Mouse (Mus musculus) lung, embryonic 14.5 days (tissue): ENCODE measurements at regions not wholly inside any gene's neighbourhood (a gene's known extent, or its start where the extent isn't known, plus 50 kb on each side); places are given as distances from the start of the nearest gene placed in this dataset.

ENCODE experiments used
- ATAC-seq: fragments of 200-750 bp; cut with Nextera tagmentation; 2 replicates; pipeline ENCODE4 v1.8.0; 2017; ENCODE audit warnings: mild to moderate bottlenecking, moderate TSS enrichment, moderate library complexity; ENCODE audit not compliant: insufficient read depth
- DNase-seq: peaks from one replicate; pipeline ENCODE4 v3.0.0-alpha.2; 2015
- H3K27ac ChIP-seq: fragments of 300-500 bp; sonication (generic); 2 replicates; pipeline ENCODE4 v1.5.1; 2014; ENCODE audit warnings: low read depth, mild to moderate bottlenecking, moderate library complexity
- H3K27me3 ChIP-seq: fragments of 300-500 bp; sonication (generic); 2 replicates; pipeline ENCODE4 v1.6.1; 2014; ENCODE audit warnings: low read length, control low read depth; ENCODE audit not compliant: insufficient read depth
- H3K36me3 ChIP-seq: fragments of 300-500 bp; sonication (generic); 2 replicates; pipeline ENCODE4 v1.6.1; 2014; ENCODE audit warnings: control low read depth; ENCODE audit not compliant: insufficient read depth
- H3K4me1 ChIP-seq: fragments of 300-500 bp; sonication (generic); 2 replicates; pipeline ENCODE4 v1.6.1; 2014; ENCODE audit warnings: antibody characterized with exemption, control low read depth; ENCODE audit not compliant: insufficient read depth
- H3K4me2 ChIP-seq: fragments of 300-500 bp; sonication (generic); 2 replicates; pipeline ENCODE4 v1.6.1; 2014; ENCODE audit warnings: mild to moderate bottlenecking
- H3K4me3 ChIP-seq: fragments of 300-500 bp; sonication (generic); 2 replicates; pipeline ENCODE4 v1.5.1; 2014; ENCODE audit warnings: low read depth, low read length
- H3K9ac ChIP-seq: fragments of 300-500 bp; sonication (generic); 2 replicates; pipeline ENCODE4 v1.6.1; 2014
- H3K9me3 ChIP-seq: fragments of 300-500 bp; sonication (generic); 2 replicates; pipeline ENCODE4 v1.6.1; 2016; ENCODE audit warnings: low read depth, low read length, control low read depth
- CTCF ChIP-seq: IDR thresholded peaks from 2 replicates; pipeline ENCODE4 v1.5.1; 2016; ENCODE audit warnings: antibody characterized with exemption, low read depth
- WGBS: fragments of 180-500 bp; shearing (Covaris S2); extraction: QIAGEN DNeasy Blood & Tissue Kit; methylation state at CpG from one replicate; pipeline ENCODE4 v1.1.7; 2014; 5-methylcytosine and 5-hydroxymethylcytosine counted together

GRCm38 (mm10) chr1:127098871-127099420 is 105.9 kb upstream of the Mgat5 start:
- Histone ChIP-seq H3K4me1 (no peaks in the 10 kb centered on the region), H3K9ac (no peak overlapping the region), H3K9me3 (no peaks in the 10 kb centered on the region), H3K27me3 (no peaks in the 10 kb centered on the region), H3K36me3 (no peaks in the 10 kb centered on the region), H3K4me2 (no peak overlapping the region), H3K27ac (no peak overlapping the region), H3K4me3 (no peak overlapping the region)
- ATAC-seq (no peak), DNase-seq (no peak)
- no peak for TF ChIP-seq CTCF

GRCm38 (mm10) chr1:127087616-127088015 is 117.2 kb upstream of the Mgat5 start:
- DNase-seq (no peak), ATAC-seq (no peak)
- no peaks in the 10 kb centered on the region for H3K36me3 ChIP-seq
- H3K27ac ChIP-seq, result no peak overlapping the region
- TF ChIP-seq CTCF, result no peak
- no peak overlapping the region for H3K9ac ChIP-seq
- no peaks in the 10 kb centered on the region for H3K9me3 ChIP-seq
- no peak overlapping the region for H3K4me3 ChIP-seq
- no peaks in the 10 kb centered on the region for H3K4me1 ChIP-seq
- no peaks in the 10 kb centered on the region for H3K27me3 ChIP-seq
- H3K4me2 ChIP-seq, result no peak overlapping the region

- no peaks in the 10 kb centered on the region for H3K9me3 ChIP-seq
- H3K4me1 ChIP-seq, result no peaks in the 10 kb centered on the region
- no peaks in the 10 kb centered on the region for H3K36me3 ChIP-seq
- DNase-seq, result no peak
- 67% methylated on average over 4 of the region's 4 CpGs for WGBS
- H3K4me2 ChIP-seq, result no peak overlapping the region
- no peak overlapping the region for H3K27ac ChIP-seq
- no peaks in the 10 kb centered on the region for H3K27me3 ChIP-seq
- TF ChIP-seq CTCF, result no peak
- no peak overlapping the region for H3K9ac ChIP-seq
- ATAC-seq, result no peak
- no peak overlapping the region for H3K4me3 ChIP-seq
Observed at GRCm38 (mm10) chr1:127085988-127086387, 118.8 kb upstream of the Mgat5 start.

GRCm38 (mm10) chr1:127083761-127084308 is 121.0 kb upstream of the Mgat5 start:
- Histone ChIP-seq H3K4me3 (no peak overlapping the region), H3K9me3 (no peaks in the 10 kb centered on the region), H3K4me2 (no peak overlapping the region), H3K9ac (no peak overlapping the region), H3K4me1 (no peaks in the 10 kb centered on the region), H3K27me3 (no peaks in the 10 kb centered on the region), H3K36me3 (no peaks in the 10 kb centered on the region), H3K27ac (no peak overlapping the region)
- 40% methylated on average over 3 of the region's 3 CpGs for WGBS
- no peak for TF ChIP-seq CTCF
- DNase-seq (no peak), ATAC-seq (no peak)

- no peak overlapping the region for H3K27ac ChIP-seq
- H3K4me3 ChIP-seq, result no peak overlapping the region
- TF ChIP-seq CTCF, result no peak
- H3K4me2 ChIP-seq, result no peak overlapping the region
- no peak overlapping the region for H3K9ac ChIP-seq
- WGBS, result 67% methylated on average over 4 of the region's 4 CpGs
- no peaks in the 10 kb centered on the region for H3K9me3 ChIP-seq
- DNase-seq, result no peak
- no peaks in the 10 kb centered on the region for H3K36me3 ChIP-seq
- H3K27me3 ChIP-seq, result no peaks in the 10 kb centered on the region
- ATAC-seq, result no peak
- no peaks in the 10 kb centered on the region for H3K4me1 ChIP-seq
Observed at GRCm38 (mm10) chr1:127079012-127079411, 125.8 kb upstream of the Mgat5 start.

GRCm38 (mm10) chr1:127062430-127062829 is 142.4 kb upstream of the Mgat5 start:
- 65% methylated on average over 2 of the region's 2 CpGs for WGBS
- no peaks in the 10 kb centered on the region for H3K9me3 ChIP-seq
- no peaks in the 10 kb centered on the region for H3K36me3 ChIP-seq
- ATAC-seq (no peak), DNase-seq (no peak)
- no peak overlapping the region for H3K27ac ChIP-seq
- H3K27me3 ChIP-seq, result no peaks in the 10 kb centered on the region
- no peak overlapping the region for H3K9ac ChIP-seq
- TF ChIP-seq CTCF, result no peak
- H3K4me1 ChIP-seq, result no peaks in the 10 kb centered on the region
- H3K4me2 ChIP-seq, result no peak overlapping the region
- no peak overlapping the region for H3K4me3 ChIP-seq

GRCm38 (mm10) chr1:127045711-127046420 is 158.9 kb upstream of the Mgat5 start:
- no peak overlapping the region for H3K9ac ChIP-seq
- no peak for TF ChIP-seq CTCF
- no peaks in the 10 kb centered on the region for H3K9me3 ChIP-seq
- no peaks in the 10 kb centered on the region for H3K27me3 ChIP-seq
- WGBS, result 75% methylated on average over 6 of the region's 6 CpGs
- H3K4me2 ChIP-seq, result no peak overlapping the region
- no peaks in the 10 kb centered on the region for H3K36me3 ChIP-seq
- DNase-seq (no peak), ATAC-seq (no peak)
- H3K27ac ChIP-seq, result no peak overlapping the region
- no peak overlapping the region for H3K4me3 ChIP-seq
- H3K4me1 ChIP-seq, result no peaks in the 10 kb centered on the region
